Mouse (Mus musculus): ENCODE results near the gene Eif2b4.

DNA sequence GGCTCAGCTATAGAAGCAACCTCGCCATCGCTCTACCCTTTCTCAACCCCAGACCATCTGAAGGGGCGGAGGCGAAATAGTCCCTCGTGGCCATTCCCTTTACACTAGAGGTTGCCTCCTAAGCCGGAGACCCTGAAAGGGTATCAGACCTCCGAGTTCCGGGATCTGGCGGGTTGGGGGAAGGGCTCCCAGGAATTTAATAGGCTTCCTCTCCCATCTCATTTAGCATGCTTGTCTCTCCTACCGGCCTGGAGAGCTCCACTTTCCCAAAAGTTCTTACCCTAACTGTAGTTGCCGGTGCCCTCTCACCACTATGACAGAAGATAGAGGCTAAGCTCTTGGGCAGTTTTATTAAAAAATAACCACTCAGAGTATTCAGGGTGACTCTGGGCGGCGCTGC is 55.6 kb downstream of the Eif2b4 start:
- TF ChIP-seq CTCF (IDR thresholded peaks at IDR 0.05; ENCODE audit: control insufficient read depth, insufficient read depth, insufficient read length) (no peak), MYOG (IDR thresholded peaks at IDR 0.05; ENCODE audit: control insufficient read depth, extremely low read depth, insufficient read length) (no peak), CEBPB (IDR thresholded peaks at IDR 0.05; ENCODE audit: low read depth) (no peak), USF1 (IDR thresholded peaks at IDR 0.05; ENCODE audit: low read depth) (no peak), MAX (IDR thresholded peaks at IDR 0.05) (no peak)
